Mouse (Mus musculus): ENCODE data around the gene Ypel3.
A peak's percentile ranks its signal among the peaks of the same experiment; 100 is the strongest.

GRCm38 (mm10) chr7:126808703-126809455, 32.1 kb downstream of the Ypel3 start:
- TF ChIP-seq CTCF (IDR thresholded peaks at IDR 0.05; ENCODE audit: borderline replicate concordance, insufficient read depth, low read length) (no peak), POLR2A (IDR thresholded peaks at IDR 0.05; ENCODE audit: low read depth, low read length) (peak; percentile 62)

Measured in embryonic fibroblast, embryonic 13.5 days (primary cell).